In genomic region chr6:142668831-142669230, GRCm38 (mm10) we compare ENCODE assay signal across 20 mouse cellular contexts. TPM values are rescaled to one million over a fixed set of nuclear protein-coding genes. Genes with fewer than 3 reads are reported as not detected.
DNase-seq lines count a peak whose midpoint lies in the region; ATAC-seq and TF ChIP-seq lines count a peak whose summit lies in the region.
"Had no signal": no experiment of that assay in that cellular context is flagged by ENCODE, and none has a peak within 500 bp of the region (broad histone marks: within the 10 kb centered on the region; RNA-seq: fewer than 3 reads in every experiment).

No protein-coding gene starts in this region.

- H3K27me3 ChIP-seq in heart, embryonic 13.5 days (replicated peaks): no peaks in the 10 kb centered on the region
- H3K27me3 ChIP-seq in kidney, adult 2 months (replicated peaks; ENCODE audit: control insufficient read depth, insufficient read depth, low read length): no peaks in the 10 kb centered on the region
- no peaks in the 10 kb centered on the region for H3K27me3 ChIP-seq in intestine, embryonic 15.5 days (replicated peaks)
- H3K27me3 ChIP-seq: embryonic facial prominence, embryonic 13.5 days; limb, embryonic 15.5 days; megakaryocyte, embryonic 14.5 days; neural tube, embryonic 13.5 days had no signal

- no peak overlapping the region for H3K9ac ChIP-seq in heart, embryonic 13.5 days
- no peak overlapping the region for H3K9ac ChIP-seq in intestine, embryonic 15.5 days
- H3K9ac ChIP-seq: embryonic facial prominence, embryonic 13.5 days; limb, embryonic 15.5 days; neural tube, embryonic 13.5 days had no signal

- TF ChIP-seq POLR2A in kidney, adult 2 months (IDR thresholded peaks at IDR 0.05; ENCODE audit: low read depth, low read length): no peak

- peaks cover 60% of the 10 kb centered on the region for H3K36me3 ChIP-seq in heart, embryonic 13.5 days
- no peaks in the 10 kb centered on the region for H3K36me3 ChIP-seq in kidney, adult 2 months (ENCODE audit: control insufficient read depth, insufficient read depth, low read length)
- H3K36me3 ChIP-seq in intestine, embryonic 15.5 days: no peaks in the 10 kb centered on the region; the same call in 1 of the 2 replicates
- H3K36me3 ChIP-seq: embryonic facial prominence, embryonic 13.5 days; hindbrain, embryonic 10.5 days; limb, embryonic 15.5 days; neural tube, embryonic 13.5 days had no signal

- no peak for ATAC-seq in heart, embryonic 13.5 days (ENCODE audit: extremely low read depth, insufficient number of reproducible peaks, low FRiP score, low TSS enrichment)
- no peak for ATAC-seq in intestine, embryonic 15.5 days

- intact Hi-C loops in left cerebral cortex, postnatal 14 days (cut with DNase I): no loop called here

- H3K4me1 ChIP-seq in heart, embryonic 13.5 days: peaks cover 19% of the 10 kb centered on the region
- H3K4me1 ChIP-seq in kidney, adult 2 months (ENCODE audit: control insufficient read depth, insufficient read depth, low read length): no peaks in the 10 kb centered on the region
- H3K4me1 ChIP-seq in intestine, embryonic 15.5 days (replicated peaks): no peaks in the 10 kb centered on the region
- H3K4me1 ChIP-seq: embryonic facial prominence, embryonic 13.5 days; hindbrain, embryonic 10.5 days; limb, embryonic 15.5 days; megakaryocyte, embryonic 14.5 days; neural tube, embryonic 13.5 days had no signal

- no peak overlapping the region for H3K4me3 ChIP-seq in heart, embryonic 13.5 days
- H3K4me3 ChIP-seq in kidney, adult 2 months (ENCODE audit: insufficient read depth, low read depth, low read length): no peak overlapping the region
- no peak overlapping the region for H3K4me3 ChIP-seq in intestine, embryonic 15.5 days (replicated peaks)
- H3K4me3 ChIP-seq: embryonic facial prominence, embryonic 13.5 days; hindbrain, embryonic 10.5 days; layer of hippocampus, adult 2 months; limb, embryonic 15.5 days; megakaryocyte, embryonic 14.5 days; neural tube, embryonic 13.5 days had no signal

- DNase-seq in heart, postnatal 4 days: no peak
- peak; percentile 57 for DNase-seq in kidney, adult 2 months
- DNase-seq in kidney, postnatal 25 days: no peak
- DNase-seq in kidney, postnatal 36 days: peak; percentile 25 to 40
- no peak for DNase-seq in left cerebral cortex, postnatal 14 days (ENCODE audit: low spot score in 2 of 2)
- DNase-seq: adrenal gland, postnatal 25 days; B cell, adult 2 months; cerebellum, adult 11-12 months; cerebellum, postnatal 14 days; layer of hippocampus, postnatal 36 days; midbrain, embryonic 14.5 days; thymus, adult 18-20 months had no signal

- 65% methylated on average over 6 of the region's 6 CpGs for WGBS in heart, embryonic 13.5 days
- 37% methylated on average over 6 of the region's 6 CpGs for WGBS in kidney, adult 2 months
- 61% methylated on average over 6 of the region's 6 CpGs for WGBS in intestine, embryonic 15.5 days

- H3K4me2 ChIP-seq in heart, embryonic 13.5 days: no peak overlapping the region
- no peak overlapping the region for H3K4me2 ChIP-seq in intestine, embryonic 15.5 days (replicated peaks)
- H3K4me2 ChIP-seq: embryonic facial prominence, embryonic 13.5 days; limb, embryonic 15.5 days; neural tube, embryonic 13.5 days had no signal

- TF ChIP-seq CTCF in kidney, adult 2 months (conservative IDR thresholded peaks at IDR 0.05; ENCODE audit: insufficient read depth, insufficient read length, low read depth, low read length): no peak

- peak overlapping the region; percentile 70 for H3K27ac ChIP-seq in heart, embryonic 13.5 days (replicated peaks)
- H3K27ac ChIP-seq in kidney, adult 2 months (ENCODE audit: insufficient read depth, low read depth, low read length): no peak overlapping the region
- H3K27ac ChIP-seq in intestine, embryonic 15.5 days: 0 out of 2 replicates have a peak overlapping the region, but pooled peaks have one; percentile 29
- H3K27ac ChIP-seq: embryonic facial prominence, embryonic 13.5 days; hindbrain, embryonic 10.5 days; layer of hippocampus, adult 2 months; limb, embryonic 15.5 days; neural tube, embryonic 13.5 days had no signal

- peaks cover 4% of the 10 kb centered on the region; the same call in 1 of the 2 replicates for H3K9me3 ChIP-seq in heart, embryonic 13.5 days
- no peaks in the 10 kb centered on the region for H3K9me3 ChIP-seq in intestine, embryonic 15.5 days
- H3K9me3 ChIP-seq: embryonic facial prominence, embryonic 13.5 days; limb, embryonic 15.5 days; neural tube, embryonic 13.5 days had no signal

RNA-seq across cellular contexts. Expression of gene Abcc9, which starts 33.3 kb away (rescaled TPM):
- polyA plus RNA-seq in heart, embryonic 13.5 days (2015; fragmentation: Nextera tagmentation; extraction: Ambion mirVana): 12.8 and 13.3 TPM in 2 replicates
- total RNA-seq in heart, postnatal 4 days (2021): 100 to 1,000 TPM; 180 to 189 TPM
- 4.1 and 5.3 TPM in 2 replicates for polyA plus RNA-seq in kidney, adult 2 months (2012; rRNA removed)
- polyA plus RNA-seq in intestine, embryonic 15.5 days (2015; fragmentation: Nextera tagmentation; extraction: Ambion mirVana): 9.6 and 10.0 TPM in 2 replicates
- total RNA-seq in left cerebral cortex, postnatal 14 days (2021): 1 to 10 TPM; 6.8 to 9.3 TPM

Comparison
In these comparisons a context has a peak if more than half of its experiments do, and no peak if none do; other contexts are left out.
1. DNase-seq: peak in kidney, adult 2 months (single experiment) and kidney, postnatal 36 days (2 of 2); none in heart, postnatal 4 days (single experiment), kidney, postnatal 25 days (0 of 2) and left cerebral cortex, postnatal 14 days (0 of 2).